Mouse (Mus musculus): ENCODE data around the gene Ets2. TPM values are rescaled to one million over a fixed set of nuclear protein-coding genes. Genes with fewer than 3 reads are reported as not detected.

Gene Ets2
- polyA plus RNA-seq, 1 experiment = 36.2 TPM

DNA sequence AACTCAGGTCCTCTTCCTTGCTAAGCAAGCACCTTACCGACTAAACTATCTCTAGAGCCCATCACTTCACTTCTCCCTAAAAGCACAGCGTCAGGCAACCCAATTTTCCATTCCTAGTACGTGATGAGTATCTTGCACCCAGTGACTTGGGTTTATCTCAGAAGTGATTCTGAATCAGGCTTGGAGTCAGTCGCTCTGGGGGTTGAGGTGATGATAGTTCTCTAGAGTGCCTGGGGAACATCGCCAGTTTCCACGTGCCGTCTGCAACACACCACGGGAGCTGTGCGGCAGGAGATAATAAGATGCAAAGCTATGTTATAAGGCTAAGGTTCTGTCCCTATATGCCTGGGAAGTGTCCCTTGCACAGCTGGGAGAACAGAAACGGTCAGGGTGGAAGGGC, 35.6 kb upstream of the Ets2 start:
- no peak overlapping the region for H3K4me3 ChIP-seq (ENCODE audit: insufficient read depth, low read length)
- H3K27ac ChIP-seq (ENCODE audit: insufficient read depth, low read length) = no peak overlapping the region
- H3K4me1 ChIP-seq (ENCODE audit: control insufficient read depth, insufficient read depth, low read length) = no peaks in the 10 kb centered on the region
- TF ChIP-seq CTCF (IDR thresholded peaks at IDR 0.05; ENCODE audit: extremely low read depth, insufficient read depth, low read length) (no peak), POLR2A (IDR thresholded peaks at IDR 0.05; ENCODE audit: extremely low read depth, insufficient read depth, low read length) (no peak)

DNA sequence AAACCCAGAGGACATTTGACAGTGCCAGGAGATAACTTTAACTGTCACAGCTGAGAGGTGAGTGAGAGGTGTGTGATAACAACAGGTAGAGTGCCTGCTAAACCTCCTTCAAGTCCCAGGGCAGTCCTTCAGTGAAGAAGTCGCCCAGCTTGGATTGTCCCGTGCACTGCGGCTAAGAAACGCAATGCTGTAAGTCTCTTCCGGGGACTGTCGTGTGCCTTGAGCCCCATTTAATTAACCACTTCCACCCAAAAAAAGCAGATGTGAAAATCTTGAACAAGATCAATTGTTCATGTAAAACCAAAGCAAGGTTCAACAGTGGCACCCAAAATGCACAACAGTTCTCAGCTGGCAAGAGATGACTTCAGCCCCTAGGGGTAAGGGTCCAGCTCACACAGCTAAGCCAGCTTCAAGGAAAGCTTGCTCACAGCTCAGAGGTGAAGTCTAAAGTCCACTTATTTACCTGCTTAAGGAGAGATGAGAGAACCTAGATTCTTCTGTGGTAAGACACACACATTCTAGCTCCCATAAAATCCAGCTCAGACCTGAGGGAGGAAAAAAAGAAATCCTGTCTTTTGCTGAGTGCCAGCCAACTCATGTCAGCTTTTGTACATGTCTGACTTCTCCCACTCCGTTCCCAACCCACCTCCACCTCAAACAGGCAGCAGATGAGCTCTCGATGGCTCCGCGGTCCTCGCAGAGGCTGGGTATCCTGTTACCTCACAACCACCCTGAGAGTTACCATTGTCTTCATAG, 34.3 kb upstream of the Ets2 start:
- no peak overlapping the region for H3K4me3 ChIP-seq (ENCODE audit: insufficient read depth, low read length)

DNA sequence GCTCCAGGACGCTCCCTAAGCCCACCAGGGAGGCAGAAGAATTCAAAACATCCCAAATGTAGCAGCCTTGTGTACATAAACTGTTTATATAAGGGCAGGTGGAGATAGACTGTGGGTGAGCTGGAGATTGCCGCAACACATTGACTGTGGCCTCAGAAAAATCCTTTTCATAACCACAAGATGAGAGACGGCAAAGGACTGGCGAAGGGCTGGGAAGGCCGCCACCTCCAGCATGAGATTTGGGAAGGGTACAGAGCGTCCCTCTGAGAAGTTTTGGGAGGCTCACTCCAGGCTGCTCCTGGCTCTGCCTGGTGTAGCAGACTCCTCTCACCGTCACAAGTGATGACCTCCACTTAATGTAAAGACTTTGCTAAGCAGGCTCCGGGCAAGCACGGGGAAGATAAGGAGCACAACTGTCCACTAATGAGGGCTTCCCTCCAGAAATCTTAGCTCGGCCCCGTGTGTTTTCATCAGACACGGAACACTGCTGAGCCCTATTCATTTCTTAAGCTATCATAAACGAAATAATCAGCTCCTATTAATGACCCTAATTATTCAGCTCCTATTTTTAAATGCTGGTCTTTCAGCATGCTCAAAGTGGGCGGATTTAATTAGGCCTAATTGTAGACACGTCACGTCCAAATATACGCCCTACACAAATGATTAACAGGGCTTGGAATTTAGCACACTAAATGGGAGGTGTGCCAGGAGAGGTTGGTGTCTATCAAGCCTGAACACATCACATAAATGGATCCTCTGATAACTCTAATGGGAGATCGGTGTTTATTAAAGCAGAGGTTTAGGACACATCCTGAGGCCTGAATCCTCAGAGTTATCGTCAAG, 33.5 kb upstream of the Ets2 start:
- Histone ChIP-seq H3K4me1 (ENCODE audit: control insufficient read depth, insufficient read depth, low read length) (no peaks in the 10 kb centered on the region), H3K4me3 (ENCODE audit: insufficient read depth, low read length) (no peak overlapping the region), H3K27ac (ENCODE audit: insufficient read depth, low read length) (no peak overlapping the region)
- TF ChIP-seq POLR2A (IDR thresholded peaks at IDR 0.05; ENCODE audit: extremely low read depth, insufficient read depth, low read length) = no peak
- no peak for TF ChIP-seq CTCF (IDR thresholded peaks at IDR 0.05; ENCODE audit: extremely low read depth, insufficient read depth, low read length)

More for the DNA sequence above, 34.3 kb upstream of the Ets2 start:
- H3K4me1 ChIP-seq (ENCODE audit: control insufficient read depth, insufficient read depth, low read length) = no peaks in the 10 kb centered on the region
- H3K27ac ChIP-seq (ENCODE audit: insufficient read depth, low read length) = no peak overlapping the region
- TF ChIP-seq POLR2A (IDR thresholded peaks at IDR 0.05; ENCODE audit: extremely low read depth, insufficient read depth, low read length) = no peak
- no peak for TF ChIP-seq CTCF (IDR thresholded peaks at IDR 0.05; ENCODE audit: extremely low read depth, insufficient read depth, low read length)

DNA sequence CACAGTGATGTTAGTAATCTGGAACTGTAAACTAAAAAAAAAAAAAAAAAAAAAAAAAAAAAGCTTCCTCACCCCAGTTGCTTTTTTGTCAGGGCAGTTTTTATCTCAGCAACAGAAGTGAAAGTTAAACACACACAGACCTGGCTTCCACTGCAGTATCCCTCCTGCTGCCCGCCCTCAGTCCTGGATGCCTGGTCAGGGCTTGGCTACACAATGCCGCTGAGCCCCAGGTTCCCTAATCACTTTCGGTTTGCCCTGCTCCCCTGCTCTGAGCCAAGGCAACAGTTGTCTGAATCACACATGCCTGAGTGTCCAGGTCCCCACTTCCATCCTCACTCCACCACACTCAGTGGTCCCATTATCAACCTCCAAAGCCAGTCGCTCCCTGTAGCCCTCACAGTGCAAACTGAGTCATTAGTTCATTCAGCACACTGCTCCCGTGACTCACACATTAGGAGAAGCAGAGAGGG, 27.4 kb upstream of the Ets2 start:
- TF ChIP-seq CTCF (IDR thresholded peaks at IDR 0.05; ENCODE audit: extremely low read depth, insufficient read depth, low read length) (no peak), POLR2A (IDR thresholded peaks at IDR 0.05; ENCODE audit: extremely low read depth, insufficient read depth, low read length) (no peak)
- H3K4me3 ChIP-seq (ENCODE audit: insufficient read depth, low read length) = no peak overlapping the region
- H3K27ac ChIP-seq (ENCODE audit: insufficient read depth, low read length) = no peak overlapping the region
- no peaks in the 10 kb centered on the region for H3K4me1 ChIP-seq (ENCODE audit: control insufficient read depth, insufficient read depth, low read length)

DNA sequence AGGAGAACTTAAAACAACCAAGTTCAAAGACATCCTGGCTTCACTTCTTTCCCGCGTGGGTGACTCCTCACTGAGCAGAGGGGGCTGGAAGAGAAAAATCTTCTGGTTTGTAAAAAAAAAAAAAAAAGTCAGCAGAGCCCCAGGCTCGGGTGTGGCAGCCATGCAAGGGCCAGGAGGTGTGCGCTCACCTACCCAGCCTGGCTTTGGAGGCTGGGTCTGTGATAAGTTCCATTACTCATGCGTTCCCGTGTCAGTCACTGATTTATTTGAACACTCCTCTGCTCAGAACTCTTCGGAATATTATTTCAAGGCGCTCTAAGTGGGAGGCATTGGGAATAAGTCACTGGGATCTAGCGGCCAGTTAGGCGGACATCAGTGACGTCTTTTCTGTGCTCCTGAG, 26.7 kb upstream of the Ets2 start:
- Histone ChIP-seq H3K4me3 (ENCODE audit: insufficient read depth, low read length) (no peak overlapping the region), H3K27ac (ENCODE audit: insufficient read depth, low read length) (no peak overlapping the region), H3K4me1 (ENCODE audit: control insufficient read depth, insufficient read depth, low read length) (no peaks in the 10 kb centered on the region)
- TF ChIP-seq CTCF (IDR thresholded peaks at IDR 0.05; ENCODE audit: extremely low read depth, insufficient read depth, low read length) = no peak
- no peak for TF ChIP-seq POLR2A (IDR thresholded peaks at IDR 0.05; ENCODE audit: extremely low read depth, insufficient read depth, low read length)

DNA sequence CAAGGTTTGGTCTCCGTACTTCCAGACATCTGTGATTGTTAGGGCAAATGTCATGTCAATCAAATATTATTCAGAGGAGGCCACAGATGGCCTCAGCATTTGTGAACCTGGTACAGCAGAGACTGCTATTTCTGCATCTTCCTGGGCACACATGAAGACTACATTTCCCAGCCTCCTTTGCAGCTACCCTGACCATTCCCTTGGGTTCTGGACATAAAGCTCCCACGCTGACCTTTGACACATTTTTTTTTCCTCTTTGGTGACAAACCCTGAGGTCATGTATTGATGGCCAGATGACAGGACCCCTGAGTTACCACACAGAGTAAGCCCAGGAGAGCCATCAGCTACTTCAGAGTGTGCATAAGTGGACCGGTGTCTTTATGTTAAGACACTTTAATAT, 25.2 kb upstream of the Ets2 start:
- no peaks in the 10 kb centered on the region for H3K4me1 ChIP-seq (ENCODE audit: control insufficient read depth, insufficient read depth, low read length)
- no peak overlapping the region for H3K4me3 ChIP-seq (ENCODE audit: insufficient read depth, low read length)
- no peak overlapping the region for H3K27ac ChIP-seq (ENCODE audit: insufficient read depth, low read length)
- TF ChIP-seq CTCF (IDR thresholded peaks at IDR 0.05; ENCODE audit: extremely low read depth, insufficient read depth, low read length) = no peak
- TF ChIP-seq POLR2A (IDR thresholded peaks at IDR 0.05; ENCODE audit: extremely low read depth, insufficient read depth, low read length) = no peak

DNA sequence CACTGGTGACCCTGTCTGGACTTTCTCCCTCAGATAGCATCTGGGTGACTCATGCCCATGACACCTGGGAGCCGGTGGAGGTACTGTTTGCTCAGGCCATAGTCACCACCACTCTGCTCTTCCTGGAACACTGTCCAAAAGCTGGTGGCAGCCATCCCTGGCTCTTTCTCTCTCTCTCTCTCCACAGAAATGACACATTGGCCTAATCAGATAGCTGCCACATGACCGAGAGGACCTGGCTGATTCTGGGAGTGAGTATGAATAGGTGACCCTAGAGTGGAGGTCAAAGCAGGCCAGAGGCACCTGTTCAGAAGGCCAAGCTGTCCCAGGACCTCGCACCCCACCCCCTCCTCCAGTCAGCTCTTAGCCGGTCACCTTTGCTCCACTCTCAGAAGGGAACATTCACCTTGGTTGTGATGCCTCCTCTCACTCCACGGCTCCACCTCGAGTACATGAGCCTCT, 19.4 kb upstream of the Ets2 start:
- TF ChIP-seq POLR2A (IDR thresholded peaks at IDR 0.05; ENCODE audit: extremely low read depth, insufficient read depth, low read length) (no peak), CTCF (IDR thresholded peaks at IDR 0.05; ENCODE audit: extremely low read depth, insufficient read depth, low read length) (no peak)
- Histone ChIP-seq H3K27ac (ENCODE audit: insufficient read depth, low read length) (no peak overlapping the region), H3K4me3 (ENCODE audit: insufficient read depth, low read length) (no peak overlapping the region), H3K4me1 (ENCODE audit: control insufficient read depth, insufficient read depth, low read length) (no peaks in the 10 kb centered on the region)

DNA sequence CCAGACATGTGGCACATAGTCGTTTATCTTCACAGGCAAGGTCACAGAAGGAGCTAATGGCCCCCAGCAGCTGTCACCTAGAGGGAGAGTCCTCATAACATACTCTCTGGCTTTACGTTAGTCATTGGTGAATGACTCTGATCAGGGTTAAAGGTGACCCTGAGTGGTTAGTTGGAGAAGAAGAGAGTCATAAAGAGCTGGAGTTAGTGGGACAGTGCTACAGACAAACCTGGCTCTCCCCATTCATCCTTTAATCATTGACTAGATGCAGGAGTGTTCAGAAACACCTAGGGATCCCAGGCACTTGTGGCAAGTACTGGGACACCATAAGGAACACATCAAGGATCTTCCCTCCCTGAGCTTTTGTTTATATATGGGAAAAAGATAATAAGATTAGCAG, 16.1 kb upstream of the Ets2 start:
- Histone ChIP-seq H3K4me3 (ENCODE audit: insufficient read depth, low read length) (no peak overlapping the region), H3K4me1 (ENCODE audit: control insufficient read depth, insufficient read depth, low read length) (no peaks in the 10 kb centered on the region), H3K27ac (ENCODE audit: insufficient read depth, low read length) (no peak overlapping the region)
- TF ChIP-seq CTCF (IDR thresholded peaks at IDR 0.05; ENCODE audit: extremely low read depth, insufficient read depth, low read length) (no peak), POLR2A (IDR thresholded peaks at IDR 0.05; ENCODE audit: extremely low read depth, insufficient read depth, low read length) (no peak)

DNA sequence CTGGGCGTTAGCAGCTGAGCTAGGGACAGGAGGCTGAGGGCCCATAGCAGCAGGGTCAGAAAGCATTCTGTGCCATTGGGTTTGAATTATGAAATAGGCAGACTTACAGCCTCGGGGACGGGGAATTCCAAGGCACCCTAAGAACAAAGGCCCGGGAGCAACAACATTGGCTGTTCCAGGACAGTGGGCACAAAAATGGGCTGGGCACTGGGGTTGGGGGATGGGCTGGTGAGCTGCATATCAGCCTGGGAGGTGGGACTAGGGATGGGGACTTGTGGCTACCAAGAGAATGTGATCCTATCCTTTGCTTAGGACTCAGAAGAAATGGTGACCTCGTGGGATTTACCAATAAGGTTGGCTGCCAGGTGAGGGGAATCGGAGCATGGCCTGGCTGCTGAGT, 15.6 kb upstream of the Ets2 start:
- no peaks in the 10 kb centered on the region for H3K4me1 ChIP-seq (ENCODE audit: control insufficient read depth, insufficient read depth, low read length)
- H3K27ac ChIP-seq (ENCODE audit: insufficient read depth, low read length) = no peak overlapping the region
- TF ChIP-seq CTCF (IDR thresholded peaks at IDR 0.05; ENCODE audit: extremely low read depth, insufficient read depth, low read length) = no peak
- no peak for TF ChIP-seq POLR2A (IDR thresholded peaks at IDR 0.05; ENCODE audit: extremely low read depth, insufficient read depth, low read length)
- H3K4me3 ChIP-seq (ENCODE audit: insufficient read depth, low read length) = no peak overlapping the region
